Mouse (Mus musculus): ENCODE measurements at regions not wholly inside any gene's neighbourhood (a gene's known extent, or its start where the extent isn't known, plus 50 kb on each side); places are given as distances from the start of the nearest gene placed in this dataset.

DNA sequence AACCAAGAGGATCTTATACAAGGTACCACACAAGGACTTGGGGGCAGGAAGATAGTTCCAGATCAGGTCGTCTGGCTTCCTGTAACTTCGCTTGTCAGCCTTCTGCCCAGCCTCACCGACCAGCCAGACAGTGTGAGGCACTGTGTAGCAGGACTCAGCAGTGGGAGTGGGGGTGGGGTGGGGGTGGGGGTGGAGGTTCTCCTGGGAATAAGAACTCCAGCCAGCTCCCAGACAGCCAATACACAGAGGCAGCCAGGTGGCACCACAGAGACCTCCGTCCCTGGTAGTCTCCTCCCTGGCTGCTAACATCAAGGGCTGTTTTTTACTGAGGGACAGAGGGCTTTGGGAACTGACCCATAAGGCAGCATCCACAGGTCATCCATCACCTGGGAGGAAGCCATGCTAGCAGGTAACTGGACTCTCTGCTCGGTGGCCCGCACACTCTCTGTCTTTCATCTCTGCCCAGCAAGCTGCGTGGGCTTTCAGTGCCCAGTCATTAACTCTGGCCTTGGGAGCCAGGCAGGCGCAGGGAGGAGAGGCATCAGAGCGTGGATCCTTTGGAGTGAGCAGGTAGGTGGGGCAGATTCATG lies 60.3 kb upstream of the Wnt4 start:
- no peak for DNase-seq (ENCODE audit: low read depth, low spot score)

DNA sequence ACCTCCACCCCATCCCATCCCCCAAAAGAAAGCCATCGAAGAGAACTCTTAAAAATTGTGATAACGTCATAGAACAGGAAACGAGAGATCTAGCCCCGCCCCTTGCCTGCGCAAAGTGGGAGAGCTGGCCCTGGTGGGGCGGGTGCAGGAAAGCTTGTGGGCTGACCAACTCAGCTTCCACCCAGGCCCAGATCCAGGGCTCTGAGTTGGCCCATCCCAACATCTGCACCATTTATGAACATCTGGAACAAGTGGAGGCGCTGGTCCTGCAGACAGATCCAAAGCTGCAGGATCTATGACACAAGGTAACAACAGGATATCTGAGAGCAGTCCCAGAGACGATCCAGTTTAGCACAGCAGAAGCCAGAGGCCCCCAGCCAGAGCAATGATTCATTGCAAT lies 62.7 kb upstream of the Wnt4 start:
- DNase-seq (ENCODE audit: low read depth, low spot score), result no peak

DNA sequence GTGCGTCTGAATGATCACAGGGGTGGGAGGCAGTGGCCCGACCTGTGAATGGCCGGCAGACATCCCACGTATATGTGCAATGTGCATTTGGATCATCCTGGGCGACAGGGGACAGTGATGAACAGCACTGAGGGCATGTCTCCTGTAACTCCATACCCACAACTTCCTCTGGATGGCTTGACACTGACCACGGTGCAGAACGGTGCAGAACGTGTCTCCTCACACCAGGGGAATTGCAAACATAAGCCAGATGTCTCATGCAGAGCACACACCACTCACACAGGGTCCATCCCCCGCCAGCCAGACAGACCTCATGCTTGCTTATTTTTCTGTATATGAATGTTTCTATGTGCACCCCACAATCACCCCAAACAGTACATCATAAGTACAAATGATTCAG lies 64.4 kb upstream of the Wnt4 start:
- DNase-seq (ENCODE audit: low read depth, low spot score), result no peak

DNA sequence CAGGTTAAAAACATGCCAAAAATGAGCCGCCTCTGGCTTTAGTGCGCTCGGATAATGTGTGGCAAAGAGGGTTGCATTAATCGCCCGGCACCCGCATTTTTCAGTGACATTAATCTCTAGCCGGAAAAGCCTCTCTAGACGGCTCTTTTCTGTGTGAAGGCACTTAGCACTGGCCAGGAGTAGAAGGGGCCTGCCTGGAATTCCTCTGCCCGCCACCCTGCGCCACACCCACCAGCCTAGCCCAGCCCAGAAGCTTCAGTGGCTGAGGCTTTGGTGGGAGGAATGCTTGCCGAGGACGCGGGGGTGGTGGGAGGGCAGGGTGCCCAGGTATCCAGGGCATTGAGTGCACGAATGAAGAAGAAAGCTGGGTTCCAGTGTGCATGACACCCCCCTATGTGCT lies 65.2 kb upstream of the Wnt4 start:
- no peak for DNase-seq (ENCODE audit: low read depth, low spot score)

DNA sequence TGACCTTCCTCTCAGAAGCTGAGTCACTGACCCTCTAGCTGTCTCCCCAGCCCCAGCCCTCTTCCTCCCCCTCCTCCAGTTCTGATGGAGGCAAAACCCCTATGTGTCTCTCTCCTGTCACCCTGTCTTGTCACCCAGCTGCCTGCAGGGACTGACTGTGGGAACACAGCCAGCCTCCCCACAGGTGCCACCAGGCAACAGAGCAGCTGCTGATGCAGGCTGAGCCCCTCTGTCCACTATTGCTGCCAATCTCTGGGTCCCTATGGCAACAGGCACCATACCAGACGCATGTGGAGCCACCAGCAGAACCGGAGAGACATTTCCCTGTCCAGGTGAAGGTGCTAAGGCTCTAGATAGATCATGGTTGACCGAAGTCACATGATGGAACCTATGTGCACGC lies 66.0 kb upstream of the Wnt4 start:
- no peak for DNase-seq (ENCODE audit: low read depth, low spot score)

DNA sequence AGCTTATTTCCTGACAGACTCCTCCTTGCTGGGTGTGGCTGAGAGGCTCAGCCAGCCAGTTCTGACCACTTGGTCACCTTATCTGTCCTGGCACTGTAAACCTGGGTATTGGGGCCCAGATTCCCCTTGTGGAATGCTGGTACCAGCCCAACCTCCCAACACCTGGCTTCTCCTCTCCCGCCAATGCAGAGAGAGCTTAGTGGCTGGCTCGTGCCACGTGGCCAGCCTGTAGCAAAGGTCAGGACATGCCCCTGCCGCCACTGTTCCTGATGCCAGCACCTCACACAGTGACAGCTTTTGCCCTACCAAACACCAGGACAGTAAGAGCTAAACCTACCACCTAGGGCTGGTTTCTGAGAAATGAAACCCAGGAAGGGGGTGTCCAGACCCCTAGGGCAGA lies 66.8 kb upstream of the Wnt4 start:
- DNase-seq (ENCODE audit: low read depth, low spot score), result no peak

DNA sequence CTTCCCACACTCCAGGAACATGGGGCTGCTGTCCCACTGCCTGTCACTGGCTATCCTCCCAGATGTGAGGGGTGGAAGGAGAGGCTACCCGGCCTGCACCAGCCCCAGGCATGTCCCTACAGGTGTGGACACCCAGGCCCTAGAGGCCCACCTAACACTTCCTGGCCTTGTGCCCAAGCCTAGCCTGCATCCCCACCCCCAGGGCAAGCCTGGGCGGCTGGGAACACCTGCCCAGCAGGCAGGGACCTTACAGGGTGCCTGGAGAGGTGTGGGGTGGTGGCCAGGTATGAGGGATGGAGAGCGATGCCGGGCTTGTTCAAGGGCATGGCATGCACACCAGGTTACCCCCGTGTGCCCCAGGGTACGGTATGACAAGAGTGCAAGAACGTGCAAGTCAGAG lies 76.3 kb upstream of the Wnt4 start:
- DNase-seq (ENCODE audit: low read depth, low spot score), result no peak

DNA sequence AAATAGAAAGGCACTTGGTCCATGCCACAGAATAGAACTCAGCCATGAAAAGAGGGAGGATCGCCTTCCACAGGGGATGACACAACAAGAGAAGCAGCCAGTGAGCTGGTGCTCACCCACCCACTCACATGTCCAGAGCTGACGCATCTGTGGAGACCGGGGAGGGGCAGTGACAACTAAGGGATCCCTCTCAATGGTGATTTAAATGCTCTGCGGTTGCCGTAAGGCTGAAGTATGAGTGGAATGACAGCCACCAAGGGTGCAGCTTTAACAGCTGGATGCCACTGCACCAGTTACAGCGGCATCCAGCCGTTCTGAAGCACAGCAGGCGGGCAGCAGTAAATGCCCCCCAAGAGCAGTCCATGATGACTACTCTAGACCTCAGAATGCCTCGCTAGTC lies 76.9 kb upstream of the Wnt4 start:
- no peak for DNase-seq (ENCODE audit: low read depth, low spot score)

DNA sequence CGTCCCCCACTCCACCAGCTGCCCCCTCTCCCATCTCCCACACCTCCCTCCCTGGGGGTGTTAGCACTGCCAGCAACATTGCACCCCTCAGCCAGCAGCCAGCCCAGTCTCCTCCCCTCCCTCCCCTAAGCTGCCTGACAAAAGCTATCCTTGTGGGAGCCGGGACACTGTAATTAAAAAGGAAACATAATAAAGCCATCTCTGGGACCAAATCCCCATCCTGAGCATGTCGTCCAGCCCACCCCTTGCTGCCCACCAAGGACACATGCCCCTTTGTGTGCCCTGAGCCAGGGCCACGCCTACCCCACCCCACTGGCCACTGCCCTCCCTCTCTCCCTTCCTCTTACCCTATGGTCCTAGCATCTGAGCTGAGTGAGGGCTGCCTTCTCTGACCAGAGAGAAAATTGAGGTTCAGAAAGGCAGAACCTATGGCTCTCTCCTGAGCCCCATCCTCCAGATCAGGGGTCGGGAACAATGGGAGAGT lies 80.8 kb upstream of the Wnt4 start:
- DNase-seq (ENCODE audit: low read depth, low spot score), result no peak

DNA sequence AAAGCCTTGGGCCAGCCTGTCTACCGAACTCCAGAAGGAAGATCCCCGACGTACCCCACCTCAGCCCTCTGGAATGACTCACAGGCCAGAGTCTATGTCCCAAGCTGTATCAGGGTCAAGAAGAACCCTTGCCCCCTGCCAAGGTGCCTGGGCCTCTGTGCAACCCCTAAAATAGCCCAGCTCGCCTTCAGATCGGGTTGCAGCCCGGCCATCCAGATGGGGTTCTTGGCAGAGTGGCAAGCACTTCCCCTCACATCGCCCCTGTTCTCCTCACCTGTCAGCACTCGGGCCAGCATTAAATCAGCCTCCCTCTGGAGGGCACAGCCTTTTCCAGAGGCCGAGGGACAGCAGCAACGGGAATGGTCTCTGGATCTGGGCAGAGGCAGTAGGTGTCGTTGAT lies 83.2 kb upstream of the Wnt4 start:
- no peak for DNase-seq (ENCODE audit: low read depth, low spot score)

DNA sequence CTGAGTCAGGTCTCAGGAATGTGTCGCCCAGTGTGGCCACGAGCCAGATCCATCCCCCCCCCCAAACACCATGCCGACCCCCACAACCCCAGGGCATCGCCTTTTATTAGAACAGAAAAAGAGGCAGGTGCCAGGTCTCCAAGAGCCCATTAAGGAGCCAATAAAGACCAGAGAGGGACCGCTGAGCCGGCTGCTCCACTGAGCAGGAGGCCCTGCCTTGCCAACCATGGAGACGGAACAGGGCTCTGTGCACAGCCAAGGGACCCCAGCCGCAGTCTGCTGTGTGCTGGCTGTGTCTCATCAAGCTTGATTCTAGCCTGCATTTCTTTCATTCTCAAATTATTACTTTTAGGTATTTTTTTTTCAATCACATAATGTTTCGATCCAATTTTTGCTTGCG lies 86.7 kb upstream of the Wnt4 start:
- no peak for DNase-seq (ENCODE audit: low read depth, low spot score)

DNA sequence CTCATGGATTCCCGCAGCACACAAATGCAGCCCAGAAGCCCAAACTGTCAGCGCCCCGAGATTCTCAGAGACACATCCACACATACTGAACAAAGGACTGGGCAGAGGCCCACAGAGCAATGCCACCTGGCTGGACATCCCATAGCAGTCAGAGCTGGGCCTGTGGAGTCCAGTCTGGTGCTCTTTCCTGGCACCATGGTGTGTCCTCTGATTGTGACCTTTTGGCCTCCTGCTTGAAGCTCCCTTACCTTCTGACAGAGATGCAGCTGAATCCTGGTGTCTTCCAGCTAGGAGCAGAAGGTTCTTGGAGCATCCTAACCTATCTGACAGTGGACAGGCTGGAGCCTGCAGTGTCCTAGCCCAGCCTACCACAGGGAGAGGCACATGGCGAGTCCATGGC lies 87.5 kb upstream of the Wnt4 start:
- no peak for DNase-seq (ENCODE audit: low read depth, low spot score)

DNA sequence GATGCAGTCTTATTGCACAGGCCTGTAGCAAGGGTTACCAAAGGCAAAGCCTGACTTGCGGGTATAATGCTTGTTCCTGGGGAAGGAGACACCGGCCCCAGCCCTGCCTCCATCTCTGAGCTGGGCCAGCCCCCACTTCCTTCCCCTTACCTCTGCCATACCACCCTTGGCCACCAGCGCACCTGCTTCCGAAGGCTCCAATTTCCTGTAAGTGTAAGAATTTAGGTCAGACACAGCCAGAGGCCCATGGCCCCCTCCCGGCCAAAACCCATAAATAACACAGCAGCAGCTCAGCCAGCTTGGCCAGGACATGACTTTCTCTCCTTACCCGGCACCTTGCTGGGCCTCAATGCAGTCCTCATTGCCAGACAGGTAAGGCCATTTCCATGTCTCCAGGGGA lies 88.2 kb upstream of the Wnt4 start:
- no peak for DNase-seq (ENCODE audit: low read depth, low spot score)

DNA sequence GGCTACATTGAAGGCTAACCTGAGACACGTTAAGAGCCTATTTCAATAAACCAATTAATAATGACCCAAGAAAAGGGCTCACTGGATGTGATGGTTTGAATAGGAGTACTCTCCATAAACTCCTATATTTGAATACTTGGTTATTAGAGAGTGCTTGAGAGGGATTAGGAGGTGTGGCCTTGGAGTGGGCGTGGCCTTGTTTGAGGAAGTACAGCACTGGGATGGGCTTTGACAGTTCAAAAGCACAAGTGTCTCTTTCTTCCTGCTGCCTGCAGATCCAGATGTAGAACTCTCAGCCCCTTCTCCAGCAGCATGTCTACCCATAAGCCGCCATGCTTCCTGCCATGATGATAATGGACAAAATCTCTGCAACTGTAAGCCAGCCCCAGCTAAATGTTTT lies 89.7 kb upstream of the Wnt4 start:
- no peak for DNase-seq (ENCODE audit: low read depth, low spot score)

DNA sequence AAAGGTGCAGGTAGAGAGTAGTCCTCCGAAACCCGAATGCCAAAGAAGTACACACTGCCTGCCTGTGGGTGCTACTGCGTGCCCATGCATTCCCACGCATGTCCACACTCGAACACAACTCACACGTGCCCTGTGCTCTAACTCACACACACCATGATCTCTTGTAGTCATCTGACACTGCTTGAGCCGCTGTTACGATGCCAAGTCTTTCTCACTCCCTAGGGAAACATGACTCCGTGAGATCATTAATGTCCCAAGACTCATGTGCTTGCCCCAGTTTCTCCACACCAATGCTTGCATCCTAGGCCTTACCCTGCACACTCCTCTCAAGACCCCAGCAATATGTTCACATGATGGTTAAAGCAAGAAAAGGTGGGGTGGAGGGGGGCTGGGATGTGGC lies 90.2 kb upstream of the Wnt4 start:
- no peak for DNase-seq (ENCODE audit: low read depth, low spot score)

DNA sequence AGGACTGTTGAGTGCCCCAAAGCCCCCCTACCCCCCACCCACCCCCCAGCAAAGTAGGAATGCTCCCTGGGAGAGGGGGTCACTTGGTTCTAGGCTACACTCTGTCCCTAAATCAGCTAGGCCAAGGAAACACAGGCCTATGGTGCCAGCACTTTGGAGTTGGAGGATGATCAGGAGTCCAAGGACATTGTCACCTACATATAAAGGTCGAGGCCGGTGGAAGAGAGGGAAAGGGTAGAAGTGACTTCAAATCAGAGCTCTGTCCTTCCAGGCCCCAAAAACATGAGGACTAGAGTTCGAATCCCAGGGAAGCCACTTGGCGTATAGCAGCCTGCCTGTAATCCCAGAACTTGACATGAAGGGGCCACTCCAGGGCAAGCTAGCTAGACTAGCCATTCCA lies 92.3 kb upstream of the Wnt4 start:
- no peak for DNase-seq (ENCODE audit: low read depth, low spot score)

DNA sequence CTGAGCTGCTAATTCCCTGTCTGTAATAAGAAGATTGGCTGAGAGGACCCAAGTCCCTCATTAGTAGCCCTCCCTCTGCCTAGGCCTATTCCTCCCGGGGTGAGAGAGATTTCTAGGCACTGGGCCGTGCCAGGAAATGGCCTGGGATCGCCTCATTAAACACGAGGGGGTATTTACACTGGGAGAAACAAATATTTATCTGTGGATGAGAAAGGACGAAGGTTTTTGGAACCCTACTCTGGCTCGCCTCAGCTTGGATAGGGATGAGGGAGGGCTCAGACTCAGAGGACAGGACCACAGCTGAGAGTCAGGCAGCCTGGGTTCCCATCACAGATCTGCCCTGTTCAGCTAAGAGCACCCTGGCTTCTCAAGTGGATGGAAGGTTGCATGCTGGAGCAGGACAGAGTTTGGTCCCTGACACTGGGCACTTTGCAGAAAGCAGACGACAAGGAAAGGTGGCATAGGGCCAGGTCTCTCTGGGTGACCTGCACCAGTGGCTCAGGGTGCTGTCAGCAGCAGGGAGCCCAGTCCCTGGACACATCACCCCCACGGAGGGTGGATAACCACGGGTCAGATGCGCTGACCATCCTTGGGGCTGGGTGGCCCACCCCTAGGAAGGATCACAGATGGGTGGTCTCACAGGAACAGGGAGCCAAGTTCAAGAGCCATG lies 94.0 kb upstream of the Wnt4 start:
- no peak for DNase-seq (ENCODE audit: low read depth, low spot score)

DNA sequence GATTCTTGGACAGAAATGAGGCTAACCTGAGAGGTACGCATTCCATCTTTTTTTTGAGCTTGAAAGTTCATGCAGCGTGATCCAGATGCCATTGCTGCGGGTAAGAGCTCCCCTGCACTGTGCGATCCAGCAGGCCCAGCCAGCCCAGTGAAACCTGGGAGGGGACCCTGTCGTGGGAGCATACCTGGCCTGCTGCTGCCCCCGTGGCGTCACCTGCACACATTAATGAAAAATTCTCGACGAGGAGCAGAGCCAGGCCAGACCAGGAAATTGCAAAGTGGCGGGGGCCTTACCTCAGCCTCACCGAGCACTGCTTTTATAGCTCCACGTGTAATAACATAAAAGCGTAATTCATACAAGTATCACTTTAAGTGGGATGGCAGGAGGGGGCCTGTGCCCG lies 94.7 kb upstream of the Wnt4 start:
- DNase-seq (ENCODE audit: low read depth, low spot score), result no peak

DNA sequence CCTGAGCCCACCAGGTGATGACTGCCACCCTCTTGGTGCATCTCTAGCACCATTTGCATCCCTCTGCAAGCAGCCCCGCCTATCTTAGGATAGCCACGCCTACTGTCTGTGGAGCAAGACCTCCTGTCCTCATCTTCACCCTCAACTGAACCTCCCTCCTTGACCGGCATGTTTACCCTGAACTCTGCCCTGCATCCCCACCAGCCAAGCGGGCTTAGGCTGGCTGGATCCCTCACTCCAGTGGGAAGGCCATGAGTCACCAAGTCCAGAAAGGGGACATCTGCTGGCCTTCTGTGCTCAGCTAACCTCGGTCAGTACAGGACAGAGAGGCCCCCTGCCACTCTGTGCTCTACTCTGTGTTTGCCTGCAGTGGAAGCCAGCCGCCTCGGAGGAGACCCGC lies 96.0 kb upstream of the Wnt4 start:
- DNase-seq (ENCODE audit: low read depth, low spot score), result no peak

DNA sequence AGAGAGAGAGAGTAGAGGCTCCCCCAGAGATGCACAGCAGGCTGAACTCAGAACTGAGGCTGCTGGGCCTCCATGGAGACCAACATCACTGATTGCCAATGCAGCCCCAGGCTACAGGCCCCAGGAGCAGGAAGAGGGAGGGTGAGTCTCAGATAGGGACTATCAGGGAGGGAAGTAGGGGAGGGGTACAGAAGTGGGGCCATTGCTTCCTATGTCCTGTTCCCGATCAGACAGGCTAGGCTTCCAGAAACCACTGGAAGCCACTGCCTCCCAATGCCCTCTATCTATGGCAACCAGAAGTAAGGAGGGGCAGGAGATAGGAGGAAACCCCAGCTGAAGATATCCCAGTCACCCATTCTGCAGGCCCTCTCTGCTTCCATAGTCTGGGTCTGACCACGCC lies 97.2 kb upstream of the Wnt4 start:
- DNase-seq (ENCODE audit: low read depth, low spot score), result no peak

DNA sequence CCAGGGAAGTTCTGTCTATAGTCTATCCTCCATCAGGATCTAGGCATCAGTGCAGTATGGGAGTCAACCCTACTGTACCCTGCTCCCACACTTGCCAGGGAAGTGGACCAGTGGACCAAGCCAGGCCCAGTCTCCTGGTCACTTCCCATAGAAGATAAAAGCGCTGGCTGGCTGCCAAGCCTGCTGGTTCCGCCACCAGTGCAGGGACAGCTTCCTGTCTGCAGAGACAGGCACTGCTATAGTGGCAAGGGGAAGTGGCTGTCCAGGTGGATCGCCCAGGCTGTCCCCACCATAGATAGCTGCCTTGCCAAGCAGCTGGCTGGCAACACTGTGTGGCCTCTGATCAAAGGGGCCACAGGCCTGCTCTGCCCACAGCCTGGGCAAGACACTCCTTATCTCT lies 98.5 kb upstream of the Wnt4 start:
- no peak for DNase-seq (ENCODE audit: low read depth, low spot score)

DNA sequence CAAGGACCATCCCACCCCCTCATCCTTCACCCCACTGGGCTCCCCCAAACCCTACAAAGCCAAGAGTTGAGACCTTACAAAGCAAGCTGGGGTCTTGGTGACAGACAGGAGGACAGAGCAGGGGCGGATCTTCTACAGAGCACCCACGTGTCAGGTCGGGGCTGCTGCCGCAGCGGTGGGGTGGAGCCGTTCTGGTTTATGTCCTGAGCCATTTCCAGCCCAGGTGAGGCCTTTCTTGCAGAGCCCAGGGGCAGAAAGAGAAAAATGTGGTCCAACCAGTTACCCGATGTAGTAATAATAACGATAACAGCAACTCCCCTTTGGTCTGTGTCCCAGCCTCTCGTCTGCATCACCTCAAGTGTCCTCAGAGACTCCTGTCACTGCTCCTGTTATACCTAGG lies 112.4 kb upstream of the Wnt4 start:
- DNase-seq (ENCODE audit: low read depth, low spot score), result peak; percentile 6

DNA sequence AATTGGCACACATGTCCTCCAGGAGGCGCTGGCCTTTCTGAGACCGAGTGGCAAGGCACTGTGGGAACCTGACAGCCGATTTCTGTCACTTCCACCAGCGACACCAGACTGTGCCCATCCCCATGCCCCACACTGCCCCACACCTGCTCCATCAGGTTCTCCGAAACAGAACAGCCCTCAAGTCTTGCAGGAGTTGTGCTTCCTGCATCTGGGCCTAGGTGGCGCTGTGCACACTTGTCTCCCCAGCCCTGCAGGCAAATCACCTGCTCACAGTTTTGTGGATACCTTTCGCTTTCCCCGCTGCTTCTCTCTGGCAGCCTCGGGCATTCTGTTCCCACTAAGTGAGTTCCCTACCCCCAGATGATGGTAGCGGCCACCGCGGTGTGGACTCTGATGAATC lies 112.9 kb upstream of the Wnt4 start:
- peak; percentile 76 for DNase-seq (ENCODE audit: low read depth, low spot score)

DNA sequence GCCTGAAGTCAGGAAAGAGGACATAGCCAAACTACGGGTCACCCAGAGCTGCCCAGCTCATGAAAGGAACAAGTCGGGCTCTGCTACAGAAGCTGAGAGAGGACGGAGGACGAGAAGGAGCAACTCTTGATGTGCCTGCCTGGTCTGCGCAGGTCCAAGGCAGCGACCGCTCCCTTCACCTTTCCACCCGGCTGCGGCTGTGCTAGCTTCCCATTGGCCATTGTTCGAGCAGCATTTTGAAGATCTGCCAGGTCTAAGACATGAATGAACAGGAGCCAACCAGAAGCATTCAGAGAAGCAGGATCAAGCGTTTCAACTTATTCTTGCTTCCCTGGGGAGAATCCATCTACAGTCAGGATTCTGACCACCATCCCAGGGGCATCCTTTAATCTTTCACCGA lies 113.3 kb upstream of the Wnt4 start:
- DNase-seq (ENCODE audit: low read depth, low spot score), result no peak
